Mouse (Mus musculus) intestine, embryonic 15.5 days (tissue): Measurements from ENCODE around the gene Ildr2. TPM values are rescaled to one million over a fixed set of nuclear protein-coding genes. Genes with fewer than 3 reads are reported as not detected.

Source experiments
- ATAC-seq: fragments of 200-750 bp; cut with Nextera tagmentation; 2 replicates; pipeline ENCODE4 v1.8.0; 2017; ENCODE audit warnings: moderate TSS enrichment, moderate library complexity
- H3K27ac ChIP-seq: fragments of 300-500 bp; sonication (generic); 2 replicates; pipeline ENCODE4 v1.5.1; 2015; ENCODE audit warnings: mild to moderate bottlenecking, inconsistent platforms
- H3K27me3 ChIP-seq: fragments of 300-500 bp; sonication (generic); replicated peaks from 2 replicates; pipeline ENCODE4 v1.6.1; 2015; ENCODE audit warnings: inconsistent platforms
- H3K36me3 ChIP-seq: fragments of 300-500 bp; sonication (generic); 2 replicates; pipeline ENCODE4 v1.6.1; 2015; ENCODE audit warnings: inconsistent platforms
- H3K4me1 ChIP-seq: fragments of 300-500 bp; sonication (generic); replicated peaks from 2 replicates; pipeline ENCODE4 v1.6.1; 2015; ENCODE audit warnings: inconsistent platforms
- H3K4me2 ChIP-seq: fragments of 300-500 bp; sonication (generic); replicated peaks from 2 replicates; pipeline ENCODE4 v1.6.1; 2015; ENCODE audit warnings: mild to moderate bottlenecking, inconsistent platforms
- H3K4me3 ChIP-seq: fragments of 300-500 bp; sonication (generic); replicated peaks from 2 replicates; pipeline ENCODE4 v1.5.1; 2015; ENCODE audit warnings: inconsistent platforms
- H3K9ac ChIP-seq: fragments of 300-500 bp; sonication (generic); 2 replicates; pipeline ENCODE4 v1.6.1; 2015; ENCODE audit warnings: inconsistent platforms
- H3K9me3 ChIP-seq: fragments of 300-500 bp; sonication (generic); 2 replicates; pipeline ENCODE4 v1.6.1; 2016; ENCODE audit warnings: inconsistent platforms
- WGBS: fragments of 180-500 bp; shearing (Covaris S2); methylation state at CpG from one replicate; pipeline ENCODE4 v1.1.7; 2015; 5-methylcytosine and 5-hydroxymethylcytosine counted together
- polyA plus RNA-seq: library from polyadenylated mRNA; unstranded; fragments of >200 nt; fragmentation: Nextera tagmentation; extraction: Ambion mirVana; gene quantifications from 2 replicates; pipeline ENCODE4 v1.2.1, GENCODE M21; 2015

The Ildr2 gene
- polyA plus RNA-seq, 1 experiment from 2014 or later = 0.67 TPM

DNA sequence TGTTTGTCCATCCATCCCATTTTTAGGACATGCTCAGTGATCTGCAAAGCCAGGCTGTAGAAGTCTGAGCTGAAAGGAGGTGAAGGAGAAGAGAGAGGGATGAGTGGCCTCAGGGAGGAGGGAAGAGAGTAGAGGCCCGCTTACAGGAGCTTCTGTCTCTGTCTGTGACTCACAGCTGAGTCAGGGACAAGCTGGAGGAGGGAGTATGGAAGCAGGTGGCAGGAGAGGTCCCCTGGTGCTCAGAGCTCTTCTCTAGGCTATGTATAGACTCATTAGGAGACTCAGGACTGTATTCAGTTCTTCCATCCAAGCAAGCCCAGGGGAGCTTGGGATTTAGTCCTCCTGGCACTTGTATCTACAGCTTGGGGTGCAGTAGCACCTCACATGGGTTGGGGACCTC lies 59.7 kb downstream of the Ildr2 start:
- WGBS = 75% methylated on average over 1 of the region's 1 CpGs

DNA sequence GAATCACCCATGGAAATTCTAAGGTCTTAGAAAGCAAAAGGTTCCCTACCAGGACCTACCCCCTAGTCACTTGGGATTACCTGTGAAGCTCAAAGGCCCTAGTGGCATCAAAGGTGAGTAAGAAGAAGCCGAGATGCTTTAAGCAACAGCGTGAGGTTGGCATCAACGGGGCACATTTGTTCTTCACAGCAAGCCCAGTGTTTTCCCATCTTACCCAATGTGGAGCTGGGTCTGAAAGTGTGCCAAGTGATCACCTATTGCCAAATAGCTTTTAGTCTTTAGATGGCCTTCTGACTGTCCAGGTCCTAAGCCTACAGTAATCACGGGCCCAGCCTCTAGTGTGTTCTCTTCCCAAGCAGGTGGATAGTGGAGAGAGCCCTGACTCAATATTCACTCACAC lies 61.8 kb downstream of the Ildr2 start:
- no peak overlapping the region for H3K4me2 ChIP-seq
- no peaks in the 10 kb centered on the region for H3K27me3 ChIP-seq
- H3K36me3 ChIP-seq = no peaks in the 10 kb centered on the region
- no peaks in the 10 kb centered on the region for H3K4me1 ChIP-seq
- H3K27ac ChIP-seq = no peak overlapping the region
- no peaks in the 10 kb centered on the region for H3K9me3 ChIP-seq
- no peak overlapping the region for H3K9ac ChIP-seq
- WGBS = 81% methylated on average over 4 of the region's 4 CpGs
- H3K4me3 ChIP-seq = no peak overlapping the region
- no peak for ATAC-seq

More for the DNA sequence above, 59.7 kb downstream of the Ildr2 start:
- Histone ChIP-seq H3K36me3 (no peaks in the 10 kb centered on the region), H3K27ac (no peak overlapping the region), H3K9me3 (no peaks in the 10 kb centered on the region), H3K4me1 (peaks cover 4% of the 10 kb centered on the region; the same call in 1 of the 2 replicates), H3K27me3 (peaks cover 15% of the 10 kb centered on the region), H3K4me2 (no peak overlapping the region), H3K4me3 (no peak overlapping the region), H3K9ac (no peak overlapping the region)
- no peak for ATAC-seq

DNA sequence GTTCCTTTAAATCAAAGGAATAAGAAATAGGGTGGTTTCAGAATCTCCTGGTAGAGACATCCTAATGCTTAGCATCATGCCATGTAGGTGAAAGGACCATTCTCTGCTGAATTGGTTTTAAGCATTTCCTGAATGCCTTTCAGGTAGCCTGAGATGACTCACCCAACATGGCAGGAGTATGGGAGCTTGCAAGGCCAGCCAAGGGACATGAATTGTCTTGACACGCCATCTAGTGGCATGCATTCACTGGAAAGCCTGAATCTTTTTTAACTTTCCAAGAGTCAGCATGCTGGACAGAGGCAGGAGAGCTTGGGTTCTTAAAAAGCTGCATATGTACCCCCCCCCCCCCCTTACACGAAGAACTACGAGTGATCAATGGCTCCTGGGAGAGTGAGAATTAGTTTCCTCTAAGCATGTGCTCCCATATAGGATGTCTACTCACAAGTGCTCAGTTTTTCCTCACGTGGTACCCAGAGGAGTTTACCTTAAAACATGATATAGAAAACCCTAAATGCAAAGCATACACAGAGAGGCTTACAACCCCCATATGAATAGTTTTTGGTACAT lies 65.3 kb downstream of the Ildr2 start:
- ATAC-seq = 0 out of 2 replicates have a peak, but pooled peaks have one; percentile 25
- H3K27me3 ChIP-seq = no peaks in the 10 kb centered on the region; the same call in 1 of the 2 replicates
- H3K4me1 ChIP-seq = no peaks in the 10 kb centered on the region
- no peak overlapping the region for H3K4me3 ChIP-seq
- no peaks in the 10 kb centered on the region for H3K36me3 ChIP-seq
- no peak overlapping the region for H3K4me2 ChIP-seq
- H3K9me3 ChIP-seq = no peaks in the 10 kb centered on the region
- H3K27ac ChIP-seq = no peak overlapping the region
- H3K9ac ChIP-seq = no peak overlapping the region
- WGBS = 13% methylated on average over 4 of the region's 4 CpGs

DNA sequence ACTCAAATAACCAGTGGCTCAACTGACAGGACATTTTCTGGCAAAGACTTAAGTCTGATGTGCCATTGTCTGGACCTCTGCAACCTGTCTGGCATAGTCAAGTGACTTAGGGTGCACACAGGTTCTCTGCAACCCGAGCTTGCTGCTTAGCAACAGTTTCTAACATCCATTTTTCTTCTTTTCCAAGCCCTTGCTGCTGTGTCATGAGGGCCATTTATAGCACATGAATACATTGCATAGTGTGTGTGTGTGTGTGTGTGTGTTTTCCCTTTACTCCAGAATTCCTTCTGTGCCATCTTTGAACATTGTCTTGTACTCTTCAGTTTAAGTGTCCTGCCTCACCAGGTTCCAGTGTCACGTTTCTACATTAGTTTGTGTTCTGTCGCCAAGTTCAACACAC lies 72.5 kb downstream of the Ildr2 start:
- Histone ChIP-seq H3K9me3 (no peaks in the 10 kb centered on the region), H3K4me1 (no peaks in the 10 kb centered on the region), H3K9ac (no peak overlapping the region), H3K4me2 (no peak overlapping the region), H3K27me3 (no peaks in the 10 kb centered on the region; the same call in 1 of the 2 replicates), H3K4me3 (no peak overlapping the region), H3K27ac (no peak overlapping the region), H3K36me3 (no peaks in the 10 kb centered on the region)
- WGBS = 76% methylated on average over 3 of the region's 3 CpGs
- ATAC-seq = no peak

DNA sequence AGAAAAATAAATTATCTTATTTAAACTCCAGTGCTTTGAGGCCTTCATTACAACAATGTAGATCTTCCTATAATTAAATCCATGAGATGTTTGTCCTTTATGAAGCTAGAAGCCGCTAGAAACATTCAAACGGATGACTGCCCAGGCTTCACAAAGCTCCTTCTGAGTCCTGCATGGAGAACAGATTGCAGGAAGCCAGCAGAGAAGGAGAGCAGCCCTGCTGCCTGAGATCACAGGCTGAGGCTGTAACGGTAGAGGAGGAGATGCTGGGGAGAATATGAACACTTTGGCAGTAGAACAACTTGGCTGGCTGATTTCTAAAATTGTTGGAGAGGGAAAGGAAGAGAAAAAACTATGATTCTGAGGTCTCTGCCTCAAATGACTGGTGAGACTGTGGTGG lies 76.8 kb downstream of the Ildr2 start:
- 61% methylated on average over 3 of the region's 3 CpGs for WGBS
- H3K27me3 ChIP-seq = no peaks in the 10 kb centered on the region
- no peaks in the 10 kb centered on the region for H3K36me3 ChIP-seq
- no peak overlapping the region for H3K4me3 ChIP-seq
- H3K9me3 ChIP-seq = no peaks in the 10 kb centered on the region
- H3K4me1 ChIP-seq = no peaks in the 10 kb centered on the region
- no peak overlapping the region for H3K4me2 ChIP-seq
- no peak overlapping the region for H3K27ac ChIP-seq
- no peak for ATAC-seq
- H3K9ac ChIP-seq = no peak overlapping the region

DNA sequence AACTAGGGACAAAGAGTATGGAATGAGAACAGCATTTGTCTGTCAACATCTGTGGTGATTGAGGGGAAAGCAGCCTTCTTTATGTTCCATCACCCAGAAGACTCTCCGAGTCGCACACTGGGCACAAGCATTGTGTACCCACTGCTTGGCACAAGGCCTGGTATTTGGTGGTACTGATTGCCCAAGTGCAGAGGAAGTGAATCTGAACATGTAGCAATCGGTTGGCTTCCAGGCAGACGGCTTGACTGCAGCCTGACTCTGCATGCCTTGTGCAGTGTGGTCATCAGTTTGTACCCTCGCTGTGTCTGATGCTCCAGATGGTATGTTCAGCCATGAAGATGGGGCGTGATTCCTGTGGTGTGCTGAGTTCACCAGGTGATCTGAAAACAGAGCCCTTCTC lies 85.2 kb downstream of the Ildr2 start:
- no peak overlapping the region for H3K9ac ChIP-seq
- no peak overlapping the region for H3K4me3 ChIP-seq
- H3K27me3 ChIP-seq = no peaks in the 10 kb centered on the region
- H3K9me3 ChIP-seq = no peaks in the 10 kb centered on the region
- H3K27ac ChIP-seq = no peak overlapping the region
- 89% methylated on average over 6 of the region's 6 CpGs for WGBS
- no peak overlapping the region for H3K4me2 ChIP-seq
- H3K36me3 ChIP-seq = no peaks in the 10 kb centered on the region
- H3K4me1 ChIP-seq = no peaks in the 10 kb centered on the region
- ATAC-seq = no peak

DNA sequence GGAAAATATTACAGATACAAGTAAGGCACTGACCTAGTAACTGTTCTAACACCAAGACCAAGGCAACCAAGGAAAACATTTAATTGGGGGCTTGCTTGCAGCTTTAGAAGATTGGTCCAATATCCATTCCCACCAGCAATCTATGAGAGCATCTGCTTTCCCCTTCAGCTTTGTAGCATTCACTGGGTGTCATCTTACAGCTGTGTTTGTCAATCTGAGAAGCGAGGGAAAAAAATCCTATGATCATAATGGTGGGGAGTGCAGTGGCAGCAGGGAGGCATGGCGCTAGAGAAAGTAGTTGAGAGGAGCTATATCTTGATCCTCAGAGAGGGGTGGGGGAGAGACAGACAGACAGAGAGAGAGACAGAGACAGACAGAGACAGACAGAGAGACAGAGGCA lies 88.1 kb downstream of the Ildr2 start:
- Histone ChIP-seq H3K4me2 (no peak overlapping the region), H3K36me3 (no peaks in the 10 kb centered on the region), H3K4me1 (no peaks in the 10 kb centered on the region), H3K4me3 (no peak overlapping the region), H3K27me3 (no peaks in the 10 kb centered on the region), H3K9ac (no peak overlapping the region), H3K27ac (no peak overlapping the region), H3K9me3 (no peaks in the 10 kb centered on the region)
- ATAC-seq = no peak
- 66% methylated on average over 2 of the region's 2 CpGs for WGBS

DNA sequence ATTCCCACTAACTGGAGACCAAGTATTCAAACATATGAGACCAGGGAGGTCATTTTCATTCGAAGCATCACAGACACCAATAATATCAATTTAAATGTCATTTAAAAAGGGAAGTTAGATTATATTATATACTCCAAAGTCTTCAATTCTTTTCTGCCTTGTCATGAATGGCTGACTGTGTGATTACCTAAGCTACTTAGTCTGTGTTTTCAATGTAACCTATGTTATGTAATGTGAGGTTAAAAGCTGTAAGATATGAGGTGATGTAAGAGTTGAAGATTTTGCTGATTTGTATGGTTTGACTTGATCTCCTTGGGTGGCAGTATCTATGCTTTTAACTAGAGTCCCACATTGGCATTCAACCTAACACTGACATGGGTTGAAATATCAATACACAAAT lies 88.6 kb downstream of the Ildr2 start:
- Histone ChIP-seq H3K9me3 (no peaks in the 10 kb centered on the region), H3K27me3 (no peaks in the 10 kb centered on the region), H3K4me3 (no peak overlapping the region), H3K4me2 (no peak overlapping the region), H3K36me3 (no peaks in the 10 kb centered on the region), H3K27ac (no peak overlapping the region), H3K4me1 (no peaks in the 10 kb centered on the region), H3K9ac (no peak overlapping the region)
- 77% methylated on average over 1 of the region's 1 CpGs for WGBS
- ATAC-seq = no peak

DNA sequence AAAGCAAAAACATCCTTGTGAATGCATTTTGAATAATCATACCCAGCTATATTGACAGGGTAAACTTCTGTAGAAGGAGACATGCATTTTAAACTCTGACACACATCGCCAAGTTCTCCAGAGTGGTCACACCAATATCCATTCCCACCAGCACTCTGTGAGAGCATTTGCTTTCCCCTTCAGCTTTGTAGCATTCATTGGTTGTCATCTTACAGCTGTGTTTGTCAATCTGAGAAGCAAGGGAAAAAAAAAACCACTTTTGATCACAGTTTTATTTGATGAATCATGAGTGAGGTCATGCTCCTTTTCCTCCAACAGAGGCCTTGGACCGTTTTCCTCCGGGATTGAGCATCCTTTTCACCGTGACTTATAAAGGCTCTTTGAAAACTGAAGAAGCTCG lies 89.6 kb downstream of the Ildr2 start:
- H3K9me3 ChIP-seq = no peaks in the 10 kb centered on the region
- 68% methylated on average over 5 of the region's 5 CpGs for WGBS
- no peak overlapping the region for H3K4me3 ChIP-seq
- H3K9ac ChIP-seq = no peak overlapping the region
- ATAC-seq = no peak
- H3K4me1 ChIP-seq = no peaks in the 10 kb centered on the region
- H3K27ac ChIP-seq = no peak overlapping the region
- no peaks in the 10 kb centered on the region for H3K36me3 ChIP-seq
- H3K4me2 ChIP-seq = no peak overlapping the region
- H3K27me3 ChIP-seq = no peaks in the 10 kb centered on the region

DNA sequence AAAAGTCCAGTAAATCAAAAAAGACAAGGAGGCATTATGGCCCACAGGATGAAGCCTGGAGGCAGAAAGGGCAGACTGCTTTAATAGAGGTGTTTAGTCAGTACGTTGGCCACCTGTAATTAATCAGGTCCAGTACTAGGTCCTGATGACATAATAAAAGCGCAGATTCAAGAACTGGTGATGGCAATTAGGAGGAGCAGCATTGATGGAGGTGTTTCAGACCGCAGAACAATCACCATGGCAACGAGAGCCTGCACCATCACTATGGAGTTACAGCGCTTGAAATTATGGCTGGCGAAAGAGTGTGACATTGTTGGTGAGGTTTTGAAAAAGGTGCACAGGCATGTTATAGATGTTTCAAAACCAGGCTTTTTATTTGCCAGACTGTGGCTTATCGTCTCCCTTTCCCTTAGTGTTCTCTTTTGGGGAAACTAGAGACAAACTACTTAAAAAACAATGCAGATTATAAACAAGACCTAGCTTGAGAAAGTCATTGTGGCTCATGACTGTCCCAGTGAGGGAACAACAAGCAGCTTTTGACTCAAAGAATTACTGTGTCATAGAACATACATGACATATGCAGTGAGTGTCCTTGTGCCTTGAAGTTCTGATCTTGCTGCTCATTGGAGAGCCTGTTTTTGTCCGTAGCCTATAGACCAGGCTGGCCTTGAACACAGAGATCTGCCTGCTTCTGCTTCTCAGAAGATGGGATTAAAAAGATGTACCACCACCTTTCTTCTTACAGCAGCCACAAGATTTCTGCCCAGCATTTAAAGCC lies 90.5 kb downstream of the Ildr2 start:
- WGBS = 79% methylated on average over 8 of the region's 8 CpGs
- no peak overlapping the region for H3K27ac ChIP-seq
- H3K27me3 ChIP-seq = no peaks in the 10 kb centered on the region
- no peak overlapping the region for H3K4me3 ChIP-seq
- H3K36me3 ChIP-seq = no peaks in the 10 kb centered on the region
- no peaks in the 10 kb centered on the region for H3K4me1 ChIP-seq
- no peaks in the 10 kb centered on the region for H3K9me3 ChIP-seq
- no peak overlapping the region for H3K9ac ChIP-seq
- no peak for ATAC-seq
- H3K4me2 ChIP-seq = no peak overlapping the region

DNA sequence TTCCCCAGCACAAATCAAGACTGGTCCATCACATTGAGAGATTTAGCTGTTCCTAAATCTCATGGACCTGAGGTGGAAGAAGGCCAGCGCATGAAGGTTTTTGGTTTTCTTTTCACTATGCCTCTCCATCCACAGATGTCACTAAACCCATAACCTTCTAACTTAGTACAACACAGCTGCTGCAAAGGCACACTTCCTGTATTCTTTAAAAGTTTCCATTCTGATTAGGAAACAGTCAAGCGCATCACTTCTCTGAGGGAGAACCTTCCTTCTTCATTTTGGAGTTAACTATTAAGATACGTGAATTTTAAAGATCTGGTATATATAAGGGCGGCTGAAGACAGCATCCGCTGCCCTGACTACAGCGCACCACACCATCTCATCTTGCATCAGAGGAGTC lies 91.7 kb downstream of the Ildr2 start:
- no peaks in the 10 kb centered on the region for H3K4me1 ChIP-seq
- ATAC-seq = no peak
- no peak overlapping the region for H3K27ac ChIP-seq
- H3K4me3 ChIP-seq = no peak overlapping the region
- no peak overlapping the region for H3K9ac ChIP-seq
- H3K27me3 ChIP-seq = no peaks in the 10 kb centered on the region
- 88% methylated on average over 6 of the region's 6 CpGs for WGBS
- H3K4me2 ChIP-seq = no peak overlapping the region
- H3K36me3 ChIP-seq = no peaks in the 10 kb centered on the region
- no peaks in the 10 kb centered on the region for H3K9me3 ChIP-seq

DNA sequence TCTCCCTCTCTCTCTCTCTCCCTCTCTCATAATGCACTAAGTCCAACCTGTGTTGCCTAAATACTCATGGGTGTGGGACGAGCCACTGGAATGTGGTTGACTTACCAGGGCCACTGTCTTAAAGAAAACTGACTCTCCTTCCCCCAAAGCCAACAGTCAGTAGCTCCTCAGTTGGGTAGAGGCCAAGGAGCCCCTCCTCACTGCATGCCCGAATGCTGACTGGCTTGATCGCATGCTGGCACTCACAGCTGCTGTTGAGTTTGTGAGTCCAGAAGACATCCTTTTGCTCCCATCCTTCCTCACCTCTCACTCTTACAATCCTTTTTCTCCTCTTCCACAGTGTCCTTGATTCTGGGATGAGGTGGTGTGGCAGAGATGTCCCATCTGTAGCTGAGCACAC lies 93.0 kb downstream of the Ildr2 start:
- no peak for ATAC-seq
- 74% methylated on average over 3 of the region's 3 CpGs for WGBS

DNA sequence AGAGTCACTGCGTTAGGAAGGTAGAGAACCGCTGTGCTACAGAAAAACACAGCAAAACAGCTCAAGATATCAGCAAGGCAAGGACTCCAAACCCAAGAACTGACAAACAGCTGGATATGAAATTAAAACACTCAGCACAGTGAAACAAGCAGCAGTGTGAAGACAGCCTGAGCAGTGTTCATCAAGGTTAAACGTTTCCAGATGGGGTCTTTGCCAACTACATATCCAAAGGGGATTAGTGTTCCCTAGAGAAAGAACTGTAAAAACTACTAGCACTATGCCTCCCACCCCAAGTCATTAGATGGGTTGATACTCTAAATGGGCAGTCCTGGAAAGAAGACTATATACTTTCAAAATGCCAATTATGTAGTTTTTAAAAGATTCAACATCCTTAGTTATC lies 95.4 kb downstream of the Ildr2 start:
- no peaks in the 10 kb centered on the region for H3K36me3 ChIP-seq
- H3K4me2 ChIP-seq = no peak overlapping the region
- 80% methylated on average over 3 of the region's 3 CpGs for WGBS
- no peaks in the 10 kb centered on the region for H3K27me3 ChIP-seq
- H3K4me1 ChIP-seq = no peaks in the 10 kb centered on the region
- no peak for ATAC-seq
- no peak overlapping the region for H3K9ac ChIP-seq
- no peak overlapping the region for H3K27ac ChIP-seq
- no peak overlapping the region for H3K4me3 ChIP-seq
- H3K9me3 ChIP-seq = no peaks in the 10 kb centered on the region

More for the DNA sequence above, 93.0 kb downstream of the Ildr2 start:
- Histone ChIP-seq H3K4me1 (no peaks in the 10 kb centered on the region), H3K27ac (no peak overlapping the region), H3K4me3 (no peak overlapping the region), H3K27me3 (no peaks in the 10 kb centered on the region), H3K36me3 (no peaks in the 10 kb centered on the region), H3K9ac (no peak overlapping the region), H3K9me3 (no peaks in the 10 kb centered on the region), H3K4me2 (no peak overlapping the region)
